Mouse (Mus musculus) CD4-positive, CD25-positive, alpha-beta regulatory T cell, adult 2 months (primary cell): Measurements from ENCODE around the gene Pcbd1.
A peak's percentile ranks its signal among the peaks of the same experiment; 100 is the strongest.

ENCODE experiments used
- DNase-seq: peaks from one replicate; pipeline ENCODE4 v3.0.0-alpha.2; 2012; ENCODE audit warnings: low read depth, low spot score

Pcbd1 gene

DNA sequence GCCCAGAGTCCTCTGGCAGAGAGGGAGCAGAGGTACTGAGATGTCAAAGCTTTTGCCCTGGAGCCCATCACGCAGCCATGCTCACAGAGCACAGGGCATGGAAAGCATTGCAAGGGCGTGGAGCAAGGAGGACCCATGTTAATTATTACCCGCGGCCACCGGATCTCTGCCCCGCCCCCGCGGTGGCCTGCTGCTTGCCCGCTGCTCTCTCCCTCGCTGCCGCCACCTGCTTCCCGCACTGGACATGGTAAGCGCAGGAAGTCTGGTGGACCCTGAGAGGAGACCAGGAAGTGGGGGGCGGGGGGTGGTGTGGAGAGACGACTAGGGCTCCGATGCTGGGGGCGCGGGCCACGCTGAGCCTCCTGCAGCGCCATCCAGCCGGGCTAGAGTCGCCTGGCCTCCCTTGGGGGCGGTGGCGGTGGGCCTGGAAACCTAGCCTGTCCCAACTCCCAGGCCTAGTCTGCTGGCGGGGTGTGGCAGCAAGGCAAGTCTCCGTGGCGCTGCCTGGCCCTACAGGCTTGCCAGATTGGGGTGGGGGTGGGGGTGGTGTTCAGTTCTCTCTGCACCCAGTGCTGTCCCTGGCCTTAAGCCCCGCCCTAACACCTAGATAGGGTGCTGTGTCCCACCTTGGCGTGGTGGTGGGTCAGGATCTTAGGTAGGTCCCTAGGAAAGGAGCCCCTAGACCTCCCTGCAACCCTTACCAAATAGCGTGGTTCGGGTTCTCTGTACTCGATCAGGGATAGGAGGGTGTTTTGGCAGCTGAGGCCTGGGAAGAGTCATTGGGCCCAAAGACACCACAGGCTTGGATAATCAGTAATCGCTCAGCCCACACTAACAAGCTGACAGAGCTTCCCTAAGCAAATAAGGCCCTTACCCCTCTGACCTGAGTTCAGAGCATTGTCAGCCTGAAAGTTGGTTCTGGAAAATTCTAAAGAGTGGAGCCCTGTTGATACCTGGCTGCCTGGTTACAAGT is at the start of gene Pcbd1:
TSS of gene Pcbd1 (plus strand) at position 162 of the 973 bp plus-strand sequence.
- no peak for DNase-seq

DNA sequence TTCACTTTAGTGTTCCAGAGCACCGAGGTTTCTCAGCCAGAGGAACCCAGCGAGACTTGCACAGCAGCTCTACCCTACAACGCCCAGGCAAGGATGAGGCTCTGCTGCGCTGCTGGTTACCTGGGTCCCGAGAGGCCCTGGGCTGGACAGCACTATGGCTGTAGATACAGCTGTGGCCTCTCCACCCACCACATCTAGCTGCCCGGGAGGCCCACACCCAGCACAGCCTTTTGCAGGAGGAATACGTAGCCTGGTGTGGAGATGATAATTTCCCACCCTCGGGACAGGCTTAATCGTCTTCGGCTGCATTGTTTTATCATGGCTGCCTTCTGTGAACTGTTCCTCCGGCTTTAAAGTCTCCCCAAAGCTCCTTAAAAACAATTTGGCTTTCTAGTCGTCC is 49.5 kb upstream of the Pcbd1 start:
- DNase-seq: no peak

GRCm38 (mm10) chr10:61045081-61045480 is 44.0 kb upstream of the Pcbd1 start:
- no peak for DNase-seq

- peak; percentile 72 for DNase-seq
Observed at GRCm38 (mm10) chr10:61051993-61052613, 37.0 kb upstream of the Pcbd1 start.

DNA sequence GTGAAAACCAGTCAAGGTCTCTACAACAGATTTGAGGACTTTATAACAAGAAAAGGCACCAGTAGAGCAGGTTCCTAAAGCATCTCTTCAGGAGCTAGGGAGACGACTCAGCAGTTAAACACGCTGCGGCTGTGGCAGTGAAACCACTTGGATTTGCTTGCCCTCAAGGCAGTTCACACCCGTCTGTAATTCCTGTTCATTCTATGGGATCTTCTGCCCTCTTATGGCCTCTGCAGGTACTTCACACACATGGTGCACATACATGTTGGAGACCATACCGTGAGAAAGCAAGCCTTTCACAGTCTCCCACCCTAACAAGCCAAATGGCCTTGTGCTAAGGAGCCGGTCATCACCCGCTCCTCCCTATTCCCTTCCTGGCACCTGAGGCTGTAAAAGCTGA is 32.5 kb upstream of the Pcbd1 start:
- no peak for DNase-seq

DNA sequence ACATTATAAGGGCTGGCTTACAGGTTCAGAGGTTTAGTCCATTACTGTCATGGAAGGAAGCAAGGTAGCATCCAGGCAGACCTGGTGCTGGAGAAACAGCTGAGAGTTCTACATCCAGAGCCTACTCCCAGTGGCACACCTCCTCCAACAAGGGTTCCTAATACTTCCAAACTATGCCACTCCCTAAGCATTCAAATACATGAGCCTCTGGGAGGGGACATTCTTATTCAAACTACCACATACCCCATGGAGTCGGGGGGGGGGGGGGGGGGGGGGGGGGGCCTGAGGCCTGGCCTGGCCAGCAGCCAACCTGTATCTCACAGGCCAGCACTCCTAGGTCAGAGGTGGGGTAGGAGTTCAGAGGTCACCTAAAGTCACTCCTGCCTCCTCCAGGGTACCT is 30.0 kb upstream of the Pcbd1 start:
- no peak for DNase-seq

GRCm38 (mm10) chr10:61059543-61060110 is 29.5 kb upstream of the Pcbd1 start:
- no peak for DNase-seq

DNA sequence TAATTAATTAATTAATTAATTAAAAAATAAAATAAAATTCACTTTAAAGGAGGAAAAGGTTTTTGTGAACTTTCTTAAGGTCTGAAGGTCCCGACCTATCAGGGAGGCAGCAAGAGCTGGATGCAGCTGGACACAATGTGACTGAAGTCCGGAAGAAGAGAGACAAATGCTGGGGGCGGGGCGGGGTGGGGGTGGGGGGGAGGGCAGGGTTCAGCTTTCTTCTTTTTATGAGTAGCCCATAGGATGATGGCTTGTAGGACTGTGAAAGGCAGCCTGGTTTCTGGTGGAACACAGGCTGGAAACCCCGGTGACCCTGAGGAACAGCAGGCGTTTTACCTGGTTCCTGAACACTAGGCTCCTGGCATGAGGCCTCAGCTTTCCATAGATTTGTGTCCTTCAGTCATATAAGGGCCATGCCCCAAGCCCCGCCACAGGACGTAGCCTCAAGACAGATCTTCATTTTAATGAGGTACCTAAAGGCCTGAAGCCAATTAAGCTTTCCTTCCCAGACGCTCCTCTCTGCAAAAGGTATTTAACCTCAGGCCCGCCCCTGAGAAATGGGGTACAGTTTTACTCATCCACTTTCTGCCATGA is 25.8 kb upstream of the Pcbd1 start:
- no peak for DNase-seq

DNA sequence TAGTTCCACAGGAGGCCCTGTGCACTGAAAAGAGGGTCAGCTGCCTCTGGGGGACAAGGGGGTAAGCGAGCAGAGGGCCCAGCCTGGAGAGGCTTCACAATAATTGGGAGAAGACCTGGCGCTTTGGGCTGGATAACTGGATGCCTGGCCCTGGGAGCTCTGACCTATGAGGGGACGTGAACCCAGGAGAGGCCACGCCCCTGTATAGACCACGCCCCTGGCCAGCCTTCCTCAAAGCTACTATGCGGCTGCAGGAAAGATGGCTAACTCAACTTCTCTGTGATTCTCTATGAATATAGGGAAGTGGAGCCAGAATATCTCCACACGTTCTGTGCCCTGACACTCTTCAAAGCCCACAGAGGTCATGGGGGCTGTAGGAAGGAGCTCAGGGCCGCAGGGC is 24.5 kb upstream of the Pcbd1 start:
- DNase-seq: no peak

- DNase-seq: no peak
Observed at GRCm38 (mm10) chr10:61065287-61066005, 23.7 kb upstream of the Pcbd1 start.

DNA sequence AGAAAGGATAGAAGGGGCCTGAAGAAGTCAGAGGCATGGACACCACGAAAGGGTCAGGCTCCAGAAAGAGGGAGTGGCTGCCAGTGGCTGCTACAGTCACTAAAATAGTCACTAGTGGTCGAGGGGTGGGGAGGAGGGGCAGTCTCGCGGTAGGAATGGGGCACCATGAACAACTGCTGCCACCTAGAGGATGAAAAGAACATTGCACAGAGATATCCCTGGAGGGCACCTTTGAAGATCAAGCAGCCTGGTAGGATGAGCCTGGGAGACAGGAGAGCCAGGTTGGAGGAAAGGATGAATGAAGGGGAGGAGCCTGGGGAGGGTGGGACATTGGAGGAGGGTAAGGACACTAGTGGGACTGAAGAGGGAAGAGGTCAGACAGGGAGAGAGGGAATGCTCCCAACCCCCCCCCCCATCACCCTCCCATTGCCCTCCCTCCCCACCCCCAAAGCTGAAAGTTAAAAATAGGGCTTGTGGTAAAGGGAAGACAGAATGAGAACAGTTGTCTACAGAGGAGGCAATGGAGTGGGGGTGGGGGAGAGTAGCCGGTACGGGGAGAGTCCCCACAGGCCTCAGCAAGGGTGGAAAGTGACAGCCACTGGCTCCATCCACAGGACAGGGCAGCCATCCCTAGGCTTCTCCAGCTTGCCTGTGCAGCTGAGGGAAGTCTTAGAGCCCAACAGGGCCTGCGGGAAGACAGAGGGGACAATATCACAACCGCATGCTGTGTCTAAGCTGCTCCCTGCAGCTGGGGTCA is 20.5 kb upstream of the Pcbd1 start:
- DNase-seq: peak; percentile 70

DNA sequence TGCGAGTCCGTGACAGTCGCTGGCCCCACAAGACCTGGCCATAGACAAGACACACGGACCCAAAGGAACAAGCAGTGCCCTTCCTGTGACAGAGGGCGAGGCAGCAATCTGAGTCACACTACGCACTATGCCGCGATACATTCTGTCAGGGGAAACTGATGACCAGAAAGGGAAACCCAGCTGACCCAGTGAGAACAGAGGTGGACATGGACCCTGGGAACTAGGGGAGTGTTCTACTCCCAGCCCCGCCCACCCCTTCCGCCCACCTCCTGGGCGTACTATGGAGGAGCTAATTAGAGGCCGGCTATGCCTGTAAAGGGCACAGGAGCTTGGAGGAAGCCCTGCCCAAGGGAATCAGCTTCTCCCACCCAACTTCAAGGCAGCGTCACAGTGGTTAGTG is 19.9 kb upstream of the Pcbd1 start:
- peak; percentile 3 for DNase-seq

DNA sequence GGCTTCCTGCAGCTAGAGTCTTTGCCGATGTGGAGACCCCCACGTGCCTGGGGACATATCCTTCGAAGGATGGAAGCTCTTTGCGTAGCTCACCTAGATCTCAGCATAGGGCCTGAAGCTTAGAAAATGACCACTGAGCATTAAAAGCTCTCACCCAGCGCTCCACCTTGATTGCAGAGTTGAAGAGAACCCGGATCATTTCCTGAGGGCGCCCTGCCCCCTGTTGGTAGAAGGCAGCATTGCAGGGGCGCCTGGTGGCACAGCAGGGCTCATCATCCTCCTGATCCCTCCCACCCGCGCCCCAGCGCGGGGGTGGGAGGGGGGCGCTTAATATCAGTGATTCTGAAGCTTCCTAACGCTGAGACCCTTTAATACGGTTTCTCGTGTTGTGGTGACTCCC is 16.8 kb upstream of the Pcbd1 start:
- peak; percentile 58 for DNase-seq

- no peak for DNase-seq
Observed at GRCm38 (mm10) chr10:61074643-61075042, 14.5 kb upstream of the Pcbd1 start.

DNA sequence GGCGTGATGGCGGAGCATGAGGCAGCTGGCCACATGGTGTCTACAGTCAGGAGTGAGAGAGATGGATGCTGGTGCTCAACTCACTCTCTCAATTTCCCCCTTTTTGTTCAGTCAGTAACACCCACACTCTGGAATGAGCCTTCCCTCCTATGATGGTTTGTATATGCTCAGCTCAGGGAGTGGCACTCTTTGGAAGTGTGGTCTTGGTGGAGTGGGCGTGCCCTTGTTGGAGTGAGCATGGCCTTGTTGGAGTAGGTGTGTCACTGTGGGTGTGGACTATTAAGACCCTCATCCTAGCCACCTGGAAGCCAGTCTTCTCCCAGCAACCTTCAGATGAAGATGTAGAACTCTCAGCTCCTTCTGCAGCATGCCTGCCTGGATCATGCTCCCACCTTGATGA is 13.5 kb upstream of the Pcbd1 start:
- DNase-seq: no peak

DNA sequence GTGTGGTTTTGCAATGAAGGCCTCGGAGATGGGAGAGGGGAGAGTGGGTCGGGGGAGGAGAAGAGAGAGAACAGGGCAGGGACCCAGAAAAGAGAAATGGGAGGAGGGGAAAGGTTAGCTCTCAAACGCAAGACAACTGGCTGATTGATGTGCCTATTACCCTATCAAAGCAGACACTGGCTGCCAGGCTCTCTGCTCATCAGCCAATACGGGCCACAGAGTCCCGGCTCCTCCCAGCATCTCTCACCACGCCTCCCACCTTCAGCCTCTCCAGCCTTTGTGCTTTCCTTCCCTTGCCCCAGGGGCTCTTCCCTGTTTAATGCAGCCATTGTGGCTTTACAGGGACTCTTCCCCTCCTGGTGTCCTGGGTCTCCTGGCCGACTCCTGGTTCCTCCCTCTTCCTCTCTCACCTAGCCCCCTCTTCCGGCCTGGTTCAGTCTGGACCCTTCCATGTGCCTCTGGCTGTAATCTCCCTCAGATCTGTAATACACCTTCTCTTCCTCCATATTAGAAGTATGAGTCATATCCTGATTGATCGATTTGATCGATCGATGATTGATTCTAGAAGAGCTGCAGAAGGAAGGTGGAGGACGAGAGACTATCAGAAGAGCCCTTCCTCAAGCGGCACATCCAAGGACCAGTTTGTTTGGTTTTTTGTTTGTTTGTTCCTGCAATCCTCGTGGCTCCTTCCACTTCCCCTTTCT is 8.8 kb upstream of the Pcbd1 start:
- peak; percentile 63 for DNase-seq

DNA sequence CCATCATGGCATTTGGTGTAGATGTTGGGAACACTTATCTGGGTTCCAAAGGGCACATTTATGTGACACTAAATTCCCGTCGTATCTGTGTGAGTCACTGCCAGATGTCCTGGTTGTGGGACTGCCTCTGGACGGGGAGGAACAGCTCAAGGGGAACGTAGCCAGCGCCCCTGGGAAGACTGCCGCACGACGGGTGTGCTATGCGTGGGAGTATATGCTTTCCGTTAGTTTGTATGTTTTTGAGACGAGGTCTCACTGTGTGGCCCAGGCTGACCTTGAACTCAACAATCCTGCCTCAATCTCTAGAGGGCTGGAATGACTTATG is 8.2 kb upstream of the Pcbd1 start:
- DNase-seq: no peak

- DNase-seq: no peak
Observed at GRCm38 (mm10) chr10:61085364-61085763, 3.8 kb upstream of the Pcbd1 start.

DNA sequence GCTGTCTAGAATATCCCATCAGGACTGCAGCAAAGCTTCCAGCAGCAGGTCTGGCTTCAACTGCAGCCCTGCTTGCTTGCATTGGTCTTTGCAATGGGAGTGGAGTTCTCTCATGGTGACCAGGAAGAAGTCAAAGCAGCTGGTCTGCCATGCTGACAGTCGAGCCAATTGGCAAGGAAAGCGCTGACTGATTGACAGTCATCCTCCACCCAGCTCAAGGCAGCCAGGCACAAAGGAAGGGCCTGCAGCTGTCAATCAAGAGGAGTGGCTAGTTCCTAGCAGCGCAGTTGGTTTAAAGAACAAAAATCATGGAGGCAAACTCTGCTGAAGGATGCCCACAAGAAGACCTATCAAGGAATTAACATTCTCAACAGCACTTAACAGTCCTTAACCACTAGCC is 2.6 kb upstream of the Pcbd1 start:
- DNase-seq: no peak

- no peak for DNase-seq
Observed at GRCm38 (mm10) chr10:61088468-61088867, 663 bp upstream of the Pcbd1 start.
